Mouse (Mus musculus) C2C12 (cell line): ENCODE data around the gene Mad2l1.

Experiments
- CEBPB ChIP-seq: IDR thresholded peaks from one replicate; pipeline ENCODE4 v1.6.1; 2011; ENCODE audit warnings: low read depth, mild to moderate bottlenecking, control low read depth, moderate library complexity
- CTCF ChIP-seq: IDR thresholded peaks from one replicate; pipeline ENCODE4 v1.5.1; 2011; ENCODE audit not compliant: control insufficient read depth, insufficient read depth, insufficient read length
- FOSL1 ChIP-seq: IDR thresholded peaks from one replicate; pipeline ENCODE4 v1.8.0; 2011; ENCODE audit warnings: mild to moderate bottlenecking, low read length; ENCODE audit not compliant: poor library complexity, insufficient read depth, severe bottlenecking
- MAX ChIP-seq: IDR thresholded peaks from one replicate; pipeline ENCODE4 v1.6.1; 2011; ENCODE audit warnings: mild to moderate bottlenecking, control low read depth
- MYOG ChIP-seq: IDR thresholded peaks from one replicate; pipeline ENCODE4 v1.6.1; 2011; ENCODE audit not compliant: control insufficient read depth, insufficient read length; ENCODE audit errors: extremely low read depth
- USF1 ChIP-seq: IDR thresholded peaks from one replicate; pipeline ENCODE4 v1.6.1; 2011; ENCODE audit warnings: low read depth, mild to moderate bottlenecking, control low read depth, moderate library complexity

DNA sequence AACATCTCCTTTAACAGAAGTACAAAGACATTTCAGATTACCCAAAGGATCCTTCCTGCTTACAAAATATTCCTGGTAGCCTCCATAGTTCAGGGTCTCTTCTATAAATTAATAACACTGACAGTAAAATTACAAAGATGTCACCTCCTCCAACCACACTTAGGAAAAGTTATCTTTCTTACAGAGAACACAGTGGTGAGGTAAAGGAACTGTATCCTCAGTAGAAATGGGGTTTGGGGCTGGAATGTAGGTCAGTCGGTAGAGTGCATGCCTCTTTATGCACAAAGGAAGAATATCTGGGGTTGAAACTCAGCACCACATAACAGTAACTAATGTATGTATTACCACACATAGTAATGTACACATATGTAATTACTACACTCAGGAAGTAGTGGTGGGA lies 24.8 kb downstream of the Mad2l1 start, which contains the start of gene Vmn1r32:
- TF ChIP-seq CTCF (no peak), MAX (no peak), USF1 (no peak), CEBPB (no peak), FOSL1 (no peak), MYOG (no peak)
